Mouse (Mus musculus): Measurements from ENCODE around the gene Lat2. TPM values are rescaled to one million over a fixed set of nuclear protein-coding genes. Genes with fewer than 3 reads are reported as not detected.

The Lat2 gene
- polyA plus RNA-seq, 1 experiment from 2014 or later = 1.6 TPM

DNA sequence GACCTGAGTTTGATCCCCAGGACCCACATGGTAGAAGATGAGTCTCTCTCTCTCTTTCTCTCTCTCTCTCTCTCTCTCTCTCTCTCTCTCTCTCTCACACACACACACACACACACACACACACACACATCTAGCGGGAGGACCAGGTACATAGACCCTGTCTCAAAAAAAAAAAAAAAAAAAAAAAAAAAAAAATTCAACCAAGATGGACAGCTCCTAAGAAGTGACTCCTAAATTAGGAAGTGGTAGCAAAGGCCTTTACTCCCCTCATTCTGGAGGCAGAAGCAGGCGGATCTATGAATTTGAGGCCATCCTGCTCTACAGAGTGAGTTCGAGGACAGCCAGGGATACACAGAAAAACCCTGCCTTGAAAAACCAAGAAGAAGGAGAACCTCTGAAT lies 25.5 kb upstream of the Lat2 start:
- Histone ChIP-seq H3K9ac (replicated peaks; ENCODE audit: low read depth, low read length) (no peak overlapping the region), H3K4me2 (replicated peaks; ENCODE audit: low read depth, low read length) (no peak overlapping the region), H3K27ac (ENCODE audit: low read length) (no peak overlapping the region), H3K4me3 (ENCODE audit: low read depth, low read length) (no peak overlapping the region), H3K9me3 (ENCODE audit: control insufficient read depth, low read depth, low read length) (no peaks in the 10 kb centered on the region), H3K36me3 (ENCODE audit: control insufficient read depth, insufficient read depth, low read length) (peaks cover 9% of the 10 kb centered on the region), H3K27me3 (ENCODE audit: control insufficient read depth, insufficient read depth, low read length) (no peaks in the 10 kb centered on the region), H3K4me1 (ENCODE audit: control insufficient read depth, insufficient read depth, low read length) (peaks cover 7% of the 10 kb centered on the region; the same call in 1 of the 2 replicates)
- ATAC-seq (ENCODE audit: insufficient number of reproducible peaks, insufficient read depth, low FRiP score, low read depth) = no peak
- 82% methylated on average over 3 of the region's 3 CpGs for WGBS

GRCm38 (mm10) chr5:134639269-134639682 lies 24.5 kb upstream of the Lat2 start, which contains the start of gene Eif4h:
Gene Eif4h (minus strand): TSS chr5:134639490.
- Histone ChIP-seq H3K27ac (ENCODE audit: low read length) (peak within 1 kb of the TSS; percentile 95), H3K4me3 (ENCODE audit: low read depth, low read length) (peak within 1 kb of the TSS; percentile 100), H3K4me1 (ENCODE audit: control insufficient read depth, insufficient read depth, low read length) (peaks cover 7% of the 10 kb centered on the region; the same call in 1 of the 2 replicates), H3K9ac (replicated peaks; ENCODE audit: low read depth, low read length) (peak within 1 kb of the TSS; percentile 100), H3K9me3 (ENCODE audit: control insufficient read depth, low read depth, low read length) (no peaks in the 10 kb centered on the region), H3K36me3 (ENCODE audit: control insufficient read depth, insufficient read depth, low read length) (peaks cover 18% of the 10 kb centered on the region), H3K4me2 (replicated peaks; ENCODE audit: low read depth, low read length) (peak within 1 kb of the TSS; percentile 76), H3K27me3 (ENCODE audit: control insufficient read depth, insufficient read depth, low read length) (no peaks in the 10 kb centered on the region)
- peak; percentile 94 for ATAC-seq (ENCODE audit: insufficient number of reproducible peaks, insufficient read depth, low FRiP score, low read depth)
- under 1% methylated on average over 50 of the region's 52 CpGs for WGBS

DNA sequence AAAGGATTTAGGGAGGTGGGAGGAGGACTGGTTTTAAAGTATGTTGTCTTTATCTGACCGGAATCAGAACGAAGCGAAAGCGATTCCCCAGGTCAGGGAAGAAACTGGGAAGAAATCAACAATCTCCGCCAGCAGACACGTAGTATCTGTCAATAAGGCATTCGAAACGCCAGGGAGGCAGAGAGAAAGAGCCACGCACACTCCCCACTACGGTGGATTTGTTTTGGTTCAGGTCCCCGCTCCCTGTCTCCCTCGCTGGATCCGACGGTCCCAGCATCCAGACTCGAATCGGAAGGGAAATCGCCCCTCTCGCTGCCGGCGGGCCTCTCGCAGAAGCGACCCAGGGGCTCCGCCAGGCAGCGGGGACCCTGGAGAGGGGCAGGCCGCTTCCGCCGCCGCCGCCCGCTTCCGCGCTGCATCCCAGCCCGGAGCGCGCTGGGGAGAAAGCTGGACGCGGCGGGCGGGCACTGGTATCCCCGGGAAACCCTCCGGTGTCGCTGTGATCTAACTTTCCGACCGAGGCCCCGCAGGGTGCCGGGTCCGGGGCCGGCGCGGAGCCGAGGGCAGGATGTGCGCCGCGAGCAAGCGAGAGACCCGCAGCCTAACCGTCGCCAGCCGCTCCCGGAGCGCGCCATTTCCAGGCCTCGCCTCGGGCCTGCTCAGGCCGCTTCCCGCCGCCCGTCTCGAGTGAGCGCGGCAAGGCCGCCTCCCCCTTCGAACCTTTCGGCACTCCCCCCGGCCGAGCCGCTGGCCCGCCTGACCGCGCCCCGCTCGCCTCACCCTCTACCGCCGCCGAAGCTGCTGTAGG lies 23.8 kb upstream of the Lat2 start:
- Histone ChIP-seq H3K36me3 (ENCODE audit: control insufficient read depth, insufficient read depth, low read length) (peaks cover 20% of the 10 kb centered on the region), H3K9ac (replicated peaks; ENCODE audit: low read depth, low read length) (peak overlapping the region; percentile 100), H3K9me3 (ENCODE audit: control insufficient read depth, low read depth, low read length) (no peaks in the 10 kb centered on the region), H3K4me3 (ENCODE audit: low read depth, low read length) (peak overlapping the region; percentile 100), H3K4me2 (replicated peaks; ENCODE audit: low read depth, low read length) (peak overlapping the region; percentile 76), H3K27me3 (ENCODE audit: control insufficient read depth, insufficient read depth, low read length) (no peaks in the 10 kb centered on the region), H3K4me1 (ENCODE audit: control insufficient read depth, insufficient read depth, low read length) (peaks cover 7% of the 10 kb centered on the region; the same call in 1 of the 2 replicates), H3K27ac (ENCODE audit: low read length) (peak overlapping the region; percentile 95)
- under 1% methylated on average over 83 of the region's 85 CpGs for WGBS
- peak; percentile 71 for ATAC-seq (ENCODE audit: insufficient number of reproducible peaks, insufficient read depth, low FRiP score, low read depth)

DNA sequence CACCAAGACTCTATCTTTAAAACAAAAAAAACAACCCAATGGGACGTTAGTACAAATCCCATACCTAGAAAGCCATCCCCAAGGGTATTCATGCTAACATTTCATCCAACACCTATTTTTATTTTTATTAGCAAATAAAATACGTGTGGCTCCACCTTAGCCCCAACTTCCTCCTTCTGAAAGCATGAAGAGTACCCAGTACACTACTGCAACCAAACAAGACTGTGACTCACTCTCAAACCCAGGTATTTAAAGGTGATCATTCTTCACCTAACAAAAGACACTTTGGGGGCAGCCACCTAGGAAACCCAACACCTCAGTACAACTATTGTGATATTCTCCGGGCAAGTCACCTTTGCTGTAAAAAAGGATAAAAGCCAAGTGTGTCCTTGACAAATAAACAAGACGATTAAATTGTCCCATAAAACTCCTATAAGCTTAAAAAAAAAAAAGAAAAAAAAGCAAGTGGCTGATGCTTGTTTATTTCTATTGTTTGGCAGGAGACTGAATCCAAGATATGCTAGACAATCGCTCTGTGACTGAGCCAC lies 23.1 kb upstream of the Lat2 start:
- peak overlapping the region; percentile 95; the same call in 1 of the 2 replicates for H3K27ac ChIP-seq (ENCODE audit: low read length)
- 22% methylated on average over 5 of the region's 5 CpGs for WGBS
- no peak for ATAC-seq (ENCODE audit: insufficient number of reproducible peaks, insufficient read depth, low FRiP score, low read depth)

DNA sequence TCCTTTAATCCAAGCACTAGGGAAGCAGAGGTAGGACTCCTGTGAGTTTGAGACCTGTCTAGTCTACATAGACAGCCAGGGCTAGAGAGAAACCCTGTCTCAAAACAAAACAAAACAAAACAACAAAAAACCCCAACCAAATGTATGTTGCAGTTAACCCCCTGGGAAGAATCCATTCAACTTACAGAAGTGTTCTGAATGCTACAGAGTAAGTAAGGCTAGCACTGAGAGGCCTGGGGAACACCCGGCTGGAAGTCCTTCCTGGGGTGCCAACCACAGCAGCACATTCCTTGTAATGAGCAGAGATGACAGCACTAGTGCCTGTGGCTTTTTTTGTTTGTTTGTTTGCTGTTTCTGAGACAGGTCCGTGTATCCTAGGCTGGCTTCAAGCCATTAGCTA lies 18.0 kb upstream of the Lat2 start:
- H3K4me2 ChIP-seq (replicated peaks; ENCODE audit: low read depth, low read length) = no peak overlapping the region
- H3K4me3 ChIP-seq (ENCODE audit: low read depth, low read length) = no peak overlapping the region
- peaks cover 5% of the 10 kb centered on the region; the same call in 1 of the 2 replicates for H3K4me1 ChIP-seq (ENCODE audit: control insufficient read depth, insufficient read depth, low read length)
- no peak overlapping the region for H3K9ac ChIP-seq (replicated peaks; ENCODE audit: low read depth, low read length)
- ATAC-seq (ENCODE audit: insufficient number of reproducible peaks, insufficient read depth, low FRiP score, low read depth) = no peak
- no peaks in the 10 kb centered on the region for H3K9me3 ChIP-seq (ENCODE audit: control insufficient read depth, low read depth, low read length)
- H3K27ac ChIP-seq (ENCODE audit: low read length) = no peak overlapping the region
- H3K27me3 ChIP-seq (ENCODE audit: control insufficient read depth, insufficient read depth, low read length) = no peaks in the 10 kb centered on the region
- peaks cover 43% of the 10 kb centered on the region for H3K36me3 ChIP-seq (ENCODE audit: control insufficient read depth, insufficient read depth, low read length)
- WGBS = 63% methylated on average over 2 of the region's 2 CpGs

More for the DNA sequence above, 23.1 kb upstream of the Lat2 start:
- peak overlapping the region; percentile 100 for H3K9ac ChIP-seq (replicated peaks; ENCODE audit: low read depth, low read length)
- no peaks in the 10 kb centered on the region for H3K27me3 ChIP-seq (ENCODE audit: control insufficient read depth, insufficient read depth, low read length)
- H3K4me3 ChIP-seq (ENCODE audit: low read depth, low read length) = peak overlapping the region; percentile 100
- peaks cover 7% of the 10 kb centered on the region; the same call in 1 of the 2 replicates for H3K4me1 ChIP-seq (ENCODE audit: control insufficient read depth, insufficient read depth, low read length)
- H3K9me3 ChIP-seq (ENCODE audit: control insufficient read depth, low read depth, low read length) = no peaks in the 10 kb centered on the region
- H3K36me3 ChIP-seq (ENCODE audit: control insufficient read depth, insufficient read depth, low read length) = peaks cover 25% of the 10 kb centered on the region
- H3K4me2 ChIP-seq (replicated peaks; ENCODE audit: low read depth, low read length) = peak overlapping the region; percentile 76

- H3K4me2 ChIP-seq (replicated peaks; ENCODE audit: low read depth, low read length) = no peak overlapping the region
- H3K27me3 ChIP-seq (ENCODE audit: control insufficient read depth, insufficient read depth, low read length) = no peaks in the 10 kb centered on the region
- no peak overlapping the region for H3K4me3 ChIP-seq (ENCODE audit: low read depth, low read length)
- no peak overlapping the region for H3K27ac ChIP-seq (ENCODE audit: low read length)
- H3K36me3 ChIP-seq (ENCODE audit: control insufficient read depth, insufficient read depth, low read length) = peaks cover 53% of the 10 kb centered on the region
- H3K9ac ChIP-seq (replicated peaks; ENCODE audit: low read depth, low read length) = no peak overlapping the region
- no peak for ATAC-seq (ENCODE audit: insufficient number of reproducible peaks, insufficient read depth, low FRiP score, low read depth)
- H3K4me1 ChIP-seq (ENCODE audit: control insufficient read depth, insufficient read depth, low read length) = no peaks in the 10 kb centered on the region
- H3K9me3 ChIP-seq (ENCODE audit: control insufficient read depth, low read depth, low read length) = no peaks in the 10 kb centered on the region
Measured at GRCm38 (mm10) chr5:134630835-134631234, 16.0 kb upstream of the Lat2 start.

DNA sequence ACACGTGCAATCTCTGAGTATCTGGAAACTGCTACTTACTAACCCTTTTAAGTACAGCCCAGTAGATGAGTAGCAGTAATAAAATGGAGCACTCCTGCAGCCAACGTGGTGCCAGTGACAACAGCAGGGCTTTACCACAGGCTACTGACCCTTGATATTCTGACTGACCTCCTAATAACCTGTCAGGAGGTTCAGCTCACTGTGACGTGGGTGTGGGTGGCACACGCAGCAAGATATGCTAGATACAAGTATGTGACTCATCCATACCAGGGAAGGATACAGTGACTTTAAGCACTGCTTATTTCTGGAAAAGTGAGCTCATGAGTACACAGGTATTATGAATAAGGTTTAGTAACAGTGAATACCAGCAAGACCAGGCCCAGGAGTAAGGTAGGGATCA lies 14.7 kb upstream of the Lat2 start:
- H3K9ac ChIP-seq (replicated peaks; ENCODE audit: low read depth, low read length) = no peak overlapping the region
- no peak for ATAC-seq (ENCODE audit: insufficient number of reproducible peaks, insufficient read depth, low FRiP score, low read depth)
- H3K27me3 ChIP-seq (ENCODE audit: control insufficient read depth, insufficient read depth, low read length) = no peaks in the 10 kb centered on the region
- H3K9me3 ChIP-seq (ENCODE audit: control insufficient read depth, low read depth, low read length) = no peaks in the 10 kb centered on the region
- WGBS = 65% methylated on average over 4 of the region's 4 CpGs
- no peaks in the 10 kb centered on the region for H3K4me1 ChIP-seq (ENCODE audit: control insufficient read depth, insufficient read depth, low read length)
- H3K4me2 ChIP-seq (replicated peaks; ENCODE audit: low read depth, low read length) = no peak overlapping the region
- H3K4me3 ChIP-seq (ENCODE audit: low read depth, low read length) = no peak overlapping the region
- peaks cover 55% of the 10 kb centered on the region for H3K36me3 ChIP-seq (ENCODE audit: control insufficient read depth, insufficient read depth, low read length)
- H3K27ac ChIP-seq (ENCODE audit: low read length) = no peak overlapping the region

DNA sequence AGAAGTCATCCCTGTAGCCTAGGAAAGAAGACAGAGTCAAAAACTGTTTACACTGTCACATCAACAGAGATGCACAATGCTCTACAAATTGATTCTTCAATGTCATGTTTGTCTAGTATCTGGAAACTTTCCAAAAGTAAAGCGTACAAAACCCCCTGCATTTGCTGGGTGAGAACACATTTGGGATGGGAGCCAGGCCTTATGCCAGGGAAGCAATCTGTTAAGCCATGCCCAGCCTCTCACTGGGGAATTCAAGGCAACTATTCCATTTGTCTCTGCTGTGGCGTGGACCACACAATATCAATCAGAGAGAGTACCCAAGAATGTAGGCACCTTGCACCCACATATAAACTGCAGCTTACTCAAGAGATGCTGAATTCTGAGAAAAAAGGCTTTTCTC lies 7.2 kb upstream of the Lat2 start:
- ATAC-seq (ENCODE audit: insufficient number of reproducible peaks, insufficient read depth, low FRiP score, low read depth) = no peak
- no peaks in the 10 kb centered on the region for H3K4me1 ChIP-seq (ENCODE audit: control insufficient read depth, insufficient read depth, low read length)
- H3K27me3 ChIP-seq (ENCODE audit: control insufficient read depth, insufficient read depth, low read length) = no peaks in the 10 kb centered on the region
- no peak overlapping the region for H3K4me3 ChIP-seq (ENCODE audit: low read depth, low read length)
- H3K36me3 ChIP-seq (ENCODE audit: control insufficient read depth, insufficient read depth, low read length) = peaks cover 86% of the 10 kb centered on the region
- no peaks in the 10 kb centered on the region for H3K9me3 ChIP-seq (ENCODE audit: control insufficient read depth, low read depth, low read length)
- no peak overlapping the region for H3K9ac ChIP-seq (replicated peaks; ENCODE audit: low read depth, low read length)
- WGBS = 79% methylated on average over 2 of the region's 2 CpGs
- no peak overlapping the region for H3K27ac ChIP-seq (ENCODE audit: low read length)
- H3K4me2 ChIP-seq (replicated peaks; ENCODE audit: low read depth, low read length) = no peak overlapping the region

Data from stomach, embryonic 14.5 days (tissue).